Mouse (Mus musculus): Measurements from ENCODE around the gene Sh3rf3. TPM values are rescaled to one million over a fixed set of nuclear protein-coding genes. Genes with fewer than 3 reads are reported as not detected.

Sh3rf3 gene
- polyA plus RNA-seq, 1 experiment from 2014 or later = 4.7 TPM

- Histone ChIP-seq H3K4me2 (ENCODE audit: low read depth, low read length) (no peak overlapping the region), H3K4me1 (ENCODE audit: control insufficient read depth, insufficient read depth, low read length) (0 out of 2 replicates have a peak, but pooled peaks cover 2% of the 10 kb centered on the region), H3K36me3 (ENCODE audit: control insufficient read depth, insufficient read depth, low read length) (no peaks in the 10 kb centered on the region), H3K4me3 (ENCODE audit: low read depth, low read length) (no peak overlapping the region), H3K27me3 (ENCODE audit: control insufficient read depth, insufficient read depth, low read length) (no peaks in the 10 kb centered on the region), H3K9me3 (ENCODE audit: control insufficient read depth, low read length) (no peaks in the 10 kb centered on the region), H3K27ac (ENCODE audit: low read depth, low read length) (no peak overlapping the region), H3K9ac (replicated peaks; ENCODE audit: low read depth, low read length) (no peak overlapping the region)
- ATAC-seq (ENCODE audit: low read depth) = peak; percentile 84; the same call in 1 of the 2 replicates
- 11% methylated on average over 7 of the region's 7 CpGs for WGBS
Measured at GRCm38 (mm10) chr10:58979320-58979959, 166.3 kb downstream of the Sh3rf3 start.

DNA sequence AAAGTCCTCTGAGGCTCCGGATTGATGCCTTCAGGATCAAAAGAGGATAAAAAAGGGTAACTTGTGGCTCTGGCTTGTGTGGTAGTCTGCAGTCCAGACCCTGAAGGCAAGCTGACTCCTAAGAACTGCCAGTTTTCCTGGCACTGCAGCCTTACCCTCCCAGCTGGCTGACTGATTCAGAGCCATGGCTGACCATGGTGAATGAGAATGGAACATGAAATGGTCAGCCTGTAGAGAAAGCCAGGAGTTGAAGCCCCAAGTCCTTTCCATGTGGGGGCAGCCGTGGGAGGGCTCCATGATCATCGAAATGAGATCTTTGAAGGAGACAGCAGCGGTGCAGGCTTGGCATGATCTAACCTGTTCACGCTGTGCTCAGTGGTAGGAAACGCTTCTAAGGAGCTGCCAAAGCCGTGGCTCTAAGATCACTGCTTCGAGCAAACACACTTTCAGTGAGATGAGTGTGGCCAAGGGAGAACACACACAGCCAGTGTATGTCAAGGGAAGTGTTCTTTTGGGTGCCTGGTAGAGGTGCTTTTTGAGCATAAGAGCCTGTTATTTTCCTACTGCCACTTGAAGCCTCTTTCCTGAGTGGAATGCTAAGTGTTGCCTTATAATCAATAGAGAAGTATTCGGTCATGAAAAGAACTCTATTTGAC, 168.6 kb downstream of the Sh3rf3 start:
- Histone ChIP-seq H3K27me3 (ENCODE audit: control insufficient read depth, insufficient read depth, low read length) (no peaks in the 10 kb centered on the region), H3K9ac (replicated peaks; ENCODE audit: low read depth, low read length) (no peak overlapping the region), H3K27ac (ENCODE audit: low read depth, low read length) (no peak overlapping the region), H3K4me3 (ENCODE audit: low read depth, low read length) (no peak overlapping the region), H3K4me1 (ENCODE audit: control insufficient read depth, insufficient read depth, low read length) (0 out of 2 replicates have a peak, but pooled peaks cover 2% of the 10 kb centered on the region), H3K36me3 (ENCODE audit: control insufficient read depth, insufficient read depth, low read length) (no peaks in the 10 kb centered on the region), H3K4me2 (ENCODE audit: low read depth, low read length) (no peak overlapping the region), H3K9me3 (ENCODE audit: control insufficient read depth, low read length) (no peaks in the 10 kb centered on the region)
- ATAC-seq (ENCODE audit: low read depth) = no peak
- WGBS = 89% methylated on average over 9 of the region's 9 CpGs

- Histone ChIP-seq H3K36me3 (ENCODE audit: control insufficient read depth, insufficient read depth, low read length) (no peaks in the 10 kb centered on the region), H3K27me3 (ENCODE audit: control insufficient read depth, insufficient read depth, low read length) (no peaks in the 10 kb centered on the region), H3K9me3 (ENCODE audit: control insufficient read depth, low read length) (no peaks in the 10 kb centered on the region), H3K9ac (replicated peaks; ENCODE audit: low read depth, low read length) (no peak overlapping the region), H3K27ac (ENCODE audit: low read depth, low read length) (no peak overlapping the region), H3K4me3 (ENCODE audit: low read depth, low read length) (no peak overlapping the region), H3K4me2 (ENCODE audit: low read depth, low read length) (no peak overlapping the region), H3K4me1 (ENCODE audit: control insufficient read depth, insufficient read depth, low read length) (0 out of 2 replicates have a peak, but pooled peaks cover 2% of the 10 kb centered on the region)
- WGBS = 32% methylated on average over 5 of the region's 5 CpGs
- ATAC-seq (ENCODE audit: low read depth) = no peak
Measured at GRCm38 (mm10) chr10:58982546-58983154, 169.5 kb downstream of the Sh3rf3 start.

- H3K27ac ChIP-seq (ENCODE audit: low read depth, low read length) = no peak overlapping the region
- no peak for ATAC-seq (ENCODE audit: low read depth)
- H3K4me3 ChIP-seq (ENCODE audit: low read depth, low read length) = no peak overlapping the region
- no peaks in the 10 kb centered on the region for H3K36me3 ChIP-seq (ENCODE audit: control insufficient read depth, insufficient read depth, low read length)
- 87% methylated on average over 3 of the region's 3 CpGs for WGBS
- no peak overlapping the region for H3K9ac ChIP-seq (replicated peaks; ENCODE audit: low read depth, low read length)
- no peaks in the 10 kb centered on the region for H3K9me3 ChIP-seq (ENCODE audit: control insufficient read depth, low read length)
- H3K4me2 ChIP-seq (ENCODE audit: low read depth, low read length) = no peak overlapping the region
- H3K4me1 ChIP-seq (ENCODE audit: control insufficient read depth, insufficient read depth, low read length) = no peaks in the 10 kb centered on the region
- no peaks in the 10 kb centered on the region for H3K27me3 ChIP-seq (ENCODE audit: control insufficient read depth, insufficient read depth, low read length)
Measured at GRCm38 (mm10) chr10:58991611-58992010, 178.5 kb downstream of the Sh3rf3 start.

DNA sequence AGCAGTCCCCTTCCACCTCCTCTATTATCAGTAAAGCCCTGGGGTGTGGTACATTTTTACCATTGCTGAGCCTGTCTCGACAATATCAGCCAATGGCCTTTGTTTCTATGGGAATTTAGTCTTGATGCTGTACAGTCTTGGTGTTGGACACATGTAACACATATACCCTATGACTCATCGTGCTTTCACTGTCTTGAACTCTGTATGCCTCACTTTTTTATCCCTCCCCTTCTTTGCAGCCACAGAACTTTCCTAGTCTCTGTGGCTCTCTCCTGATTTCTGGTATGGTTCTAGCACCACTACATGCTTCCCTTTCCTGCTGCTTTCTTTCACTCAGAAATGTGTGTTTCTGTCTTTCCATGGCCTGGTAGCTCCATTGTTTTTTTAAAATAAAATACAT, 181.6 kb downstream of the Sh3rf3 start:
- no peaks in the 10 kb centered on the region for H3K9me3 ChIP-seq (ENCODE audit: control insufficient read depth, low read length)
- H3K36me3 ChIP-seq (ENCODE audit: control insufficient read depth, insufficient read depth, low read length) = no peaks in the 10 kb centered on the region
- 88% methylated on average over 2 of the region's 2 CpGs for WGBS
- H3K27me3 ChIP-seq (ENCODE audit: control insufficient read depth, insufficient read depth, low read length) = no peaks in the 10 kb centered on the region
- H3K9ac ChIP-seq (replicated peaks; ENCODE audit: low read depth, low read length) = no peak overlapping the region
- H3K4me3 ChIP-seq (ENCODE audit: low read depth, low read length) = no peak overlapping the region
- no peaks in the 10 kb centered on the region for H3K4me1 ChIP-seq (ENCODE audit: control insufficient read depth, insufficient read depth, low read length)
- ATAC-seq (ENCODE audit: low read depth) = no peak
- no peak overlapping the region for H3K4me2 ChIP-seq (ENCODE audit: low read depth, low read length)
- H3K27ac ChIP-seq (ENCODE audit: low read depth, low read length) = no peak overlapping the region

GRCm38 (mm10) chr10:58995132-58995531, 182.0 kb downstream of the Sh3rf3 start:
- no peak overlapping the region for H3K27ac ChIP-seq (ENCODE audit: low read depth, low read length)
- H3K27me3 ChIP-seq (ENCODE audit: control insufficient read depth, insufficient read depth, low read length) = no peaks in the 10 kb centered on the region
- H3K4me2 ChIP-seq (ENCODE audit: low read depth, low read length) = no peak overlapping the region
- ATAC-seq (ENCODE audit: low read depth) = no peak
- H3K36me3 ChIP-seq (ENCODE audit: control insufficient read depth, insufficient read depth, low read length) = no peaks in the 10 kb centered on the region
- WGBS = 68% methylated on average over 3 of the region's 3 CpGs
- no peaks in the 10 kb centered on the region for H3K9me3 ChIP-seq (ENCODE audit: control insufficient read depth, low read length)
- no peak overlapping the region for H3K9ac ChIP-seq (replicated peaks; ENCODE audit: low read depth, low read length)
- H3K4me3 ChIP-seq (ENCODE audit: low read depth, low read length) = no peak overlapping the region
- H3K4me1 ChIP-seq (ENCODE audit: control insufficient read depth, insufficient read depth, low read length) = no peaks in the 10 kb centered on the region

- no peak overlapping the region for H3K4me3 ChIP-seq (ENCODE audit: low read depth, low read length)
- no peaks in the 10 kb centered on the region for H3K27me3 ChIP-seq (ENCODE audit: control insufficient read depth, insufficient read depth, low read length)
- no peaks in the 10 kb centered on the region for H3K9me3 ChIP-seq (ENCODE audit: control insufficient read depth, low read length)
- no peak overlapping the region for H3K27ac ChIP-seq (ENCODE audit: low read depth, low read length)
- WGBS = 84% methylated on average over 9 of the region's 9 CpGs
- no peaks in the 10 kb centered on the region for H3K36me3 ChIP-seq (ENCODE audit: control insufficient read depth, insufficient read depth, low read length)
- H3K4me1 ChIP-seq (ENCODE audit: control insufficient read depth, insufficient read depth, low read length) = no peaks in the 10 kb centered on the region
- no peak for ATAC-seq (ENCODE audit: low read depth)
- H3K4me2 ChIP-seq (ENCODE audit: low read depth, low read length) = no peak overlapping the region
- no peak overlapping the region for H3K9ac ChIP-seq (replicated peaks; ENCODE audit: low read depth, low read length)
Measured at GRCm38 (mm10) chr10:59002361-59002760, 189.2 kb downstream of the Sh3rf3 start.

- WGBS = 84% methylated on average over 7 of the region's 7 CpGs
Measured at GRCm38 (mm10) chr10:59011415-59011814, 198.3 kb downstream of the Sh3rf3 start.

GRCm38 (mm10) chr10:59013618-59014017, 200.5 kb downstream of the Sh3rf3 start:
- Histone ChIP-seq H3K9me3 (ENCODE audit: control insufficient read depth, low read length) (no peaks in the 10 kb centered on the region), H3K4me1 (ENCODE audit: control insufficient read depth, insufficient read depth, low read length) (no peaks in the 10 kb centered on the region), H3K4me3 (ENCODE audit: low read depth, low read length) (no peak overlapping the region), H3K27ac (ENCODE audit: low read depth, low read length) (no peak overlapping the region), H3K36me3 (ENCODE audit: control insufficient read depth, insufficient read depth, low read length) (no peaks in the 10 kb centered on the region), H3K27me3 (ENCODE audit: control insufficient read depth, insufficient read depth, low read length) (no peaks in the 10 kb centered on the region), H3K9ac (replicated peaks; ENCODE audit: low read depth, low read length) (no peak overlapping the region), H3K4me2 (ENCODE audit: low read depth, low read length) (no peak overlapping the region)
- no peak for ATAC-seq (ENCODE audit: low read depth)
- WGBS = 75% methylated on average over 9 of the region's 9 CpGs

More at GRCm38 (mm10) chr10:59011415-59011814, 198.3 kb downstream of the Sh3rf3 start:
- H3K27ac ChIP-seq (ENCODE audit: low read depth, low read length) = no peak overlapping the region
- H3K4me1 ChIP-seq (ENCODE audit: control insufficient read depth, insufficient read depth, low read length) = no peaks in the 10 kb centered on the region
- H3K9ac ChIP-seq (replicated peaks; ENCODE audit: low read depth, low read length) = no peak overlapping the region
- ATAC-seq (ENCODE audit: low read depth) = no peak
- H3K36me3 ChIP-seq (ENCODE audit: control insufficient read depth, insufficient read depth, low read length) = no peaks in the 10 kb centered on the region
- H3K9me3 ChIP-seq (ENCODE audit: control insufficient read depth, low read length) = no peaks in the 10 kb centered on the region
- no peak overlapping the region for H3K4me3 ChIP-seq (ENCODE audit: low read depth, low read length)
- no peak overlapping the region for H3K4me2 ChIP-seq (ENCODE audit: low read depth, low read length)
- no peaks in the 10 kb centered on the region for H3K27me3 ChIP-seq (ENCODE audit: control insufficient read depth, insufficient read depth, low read length)

Measured in neural tube, embryonic 14.5 days (tissue).